Mouse (Mus musculus) limb, embryonic 15.5 days (tissue): ENCODE results near the gene Atp6v0a4. TPM values are rescaled to one million over a fixed set of nuclear protein-coding genes. Genes with fewer than 3 reads are reported as not detected.

Experiments used
- ATAC-seq: fragments of 200-750 bp; cut with Nextera tagmentation; 2 replicates; pipeline ENCODE4 v1.8.0; 2017; ENCODE audit warnings: low read depth, moderate TSS enrichment; ENCODE audit not compliant: insufficient number of reproducible peaks, low FRiP score, low TSS enrichment
- H3K27ac ChIP-seq: fragments of 300-500 bp; sonication (generic); 2 replicates; pipeline ENCODE4 v1.5.1; 2015; ENCODE audit warnings: moderate library complexity, mild to moderate bottlenecking, inconsistent platforms
- H3K27me3 ChIP-seq: fragments of 300-500 bp; sonication (generic); 2 replicates; pipeline ENCODE4 v1.6.1; 2015; ENCODE audit warnings: inconsistent platforms
- H3K36me3 ChIP-seq: fragments of 300-500 bp; sonication (generic); 2 replicates; pipeline ENCODE4 v1.6.1; 2015; ENCODE audit warnings: inconsistent platforms
- H3K4me1 ChIP-seq: fragments of 300-500 bp; sonication (generic); 2 replicates; pipeline ENCODE4 v1.6.1; 2015; ENCODE audit warnings: inconsistent platforms
- H3K4me2 ChIP-seq: fragments of 300-500 bp; sonication (generic); 2 replicates; pipeline ENCODE4 v1.6.1; 2015; ENCODE audit warnings: mild to moderate bottlenecking, inconsistent platforms
- H3K4me3 ChIP-seq: fragments of 300-500 bp; sonication (generic); 2 replicates; pipeline ENCODE4 v1.5.1; 2015; ENCODE audit warnings: mild to moderate bottlenecking, inconsistent platforms
- H3K9ac ChIP-seq: fragments of 300-500 bp; sonication (generic); 2 replicates; pipeline ENCODE4 v1.6.1; 2015; ENCODE audit warnings: inconsistent platforms
- H3K9me3 ChIP-seq: fragments of 300-500 bp; sonication (generic); 2 replicates; pipeline ENCODE4 v1.6.1; 2016; ENCODE audit warnings: inconsistent platforms
- WGBS: fragments of 180-500 bp; shearing (Covaris S2); methylation state at CpG from one replicate; pipeline ENCODE4 v1.1.7; 2015; 5-methylcytosine and 5-hydroxymethylcytosine counted together
- polyA plus RNA-seq: library from polyadenylated mRNA; unstranded; fragments of >200 nt; fragmentation: Nextera tagmentation; extraction: Ambion mirVana; gene quantifications from 2 replicates; pipeline ENCODE4 v1.2.1, GENCODE M21; 2015

Atp6v0a4 gene
- polyA plus RNA-seq, 1 experiment from 2014 or later: 6.0 TPM

DNA sequence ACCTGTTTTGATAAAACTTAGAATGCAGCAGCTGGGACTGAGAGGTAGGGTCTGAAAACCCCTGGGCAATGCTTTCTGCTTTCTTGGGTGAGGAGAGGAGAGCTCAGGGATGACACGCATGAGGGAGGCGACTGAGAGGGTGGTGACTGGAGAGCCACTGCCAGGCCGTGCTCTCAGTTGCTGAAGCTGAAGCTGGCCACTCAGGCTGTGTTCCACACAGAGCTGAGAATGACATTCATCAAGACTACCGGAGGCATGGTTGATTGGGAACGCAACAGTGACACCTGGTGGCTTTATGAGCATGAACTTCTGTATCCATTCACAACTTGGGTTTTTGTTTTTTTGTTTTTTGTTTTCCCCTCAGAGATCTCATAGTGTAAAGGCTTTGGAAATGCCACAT, 58.2 kb downstream of the Atp6v0a4 start:
- Histone ChIP-seq H3K27me3 (no peaks in the 10 kb centered on the region), H3K27ac (no peak overlapping the region), H3K9me3 (no peaks in the 10 kb centered on the region), H3K4me2 (no peak overlapping the region), H3K9ac (no peak overlapping the region), H3K36me3 (no peaks in the 10 kb centered on the region), H3K4me1 (peaks cover 10% of the 10 kb centered on the region), H3K4me3 (no peak overlapping the region)
- peak; percentile 48; the same call in 1 of the 2 replicates for ATAC-seq
- WGBS: 3% methylated on average over 5 of the region's 5 CpGs

DNA sequence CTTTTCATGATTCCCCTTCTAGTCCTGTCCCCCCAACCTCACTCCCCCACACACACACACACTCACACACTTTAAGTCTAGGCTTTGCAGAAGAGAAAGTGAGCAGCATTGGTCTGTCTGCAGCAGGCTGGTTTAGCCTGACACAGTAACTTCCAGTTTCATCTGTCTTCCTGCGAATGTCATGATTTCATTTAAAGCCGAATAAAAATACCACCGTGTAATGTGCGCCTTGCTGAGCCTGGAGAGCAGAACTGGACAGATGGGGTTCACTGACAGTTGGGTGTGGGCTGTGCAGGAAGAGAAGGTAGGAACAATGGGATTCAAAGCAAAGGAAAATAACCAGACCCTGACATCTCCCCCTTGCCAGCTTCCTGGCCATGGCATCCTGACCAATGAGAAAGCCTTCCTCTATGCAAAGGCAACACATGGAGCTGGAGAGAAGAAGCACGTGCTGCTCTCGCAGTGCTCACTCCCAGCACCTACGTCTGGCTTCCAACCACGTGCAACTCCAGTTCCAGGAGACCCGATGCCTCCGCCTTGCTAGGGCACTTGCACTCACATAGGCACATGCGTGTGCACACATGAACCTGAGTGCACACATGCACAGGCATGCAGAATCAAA, 58.8 kb downstream of the Atp6v0a4 start:
- Histone ChIP-seq H3K36me3 (no peaks in the 10 kb centered on the region), H3K4me3 (no peak overlapping the region), H3K9ac (no peak overlapping the region), H3K4me1 (peaks cover 10% of the 10 kb centered on the region), H3K27me3 (no peaks in the 10 kb centered on the region), H3K27ac (no peak overlapping the region), H3K9me3 (no peaks in the 10 kb centered on the region), H3K4me2 (no peak overlapping the region)
- ATAC-seq: no peak
- WGBS: 65% methylated on average over 11 of the region's 11 CpGs

DNA sequence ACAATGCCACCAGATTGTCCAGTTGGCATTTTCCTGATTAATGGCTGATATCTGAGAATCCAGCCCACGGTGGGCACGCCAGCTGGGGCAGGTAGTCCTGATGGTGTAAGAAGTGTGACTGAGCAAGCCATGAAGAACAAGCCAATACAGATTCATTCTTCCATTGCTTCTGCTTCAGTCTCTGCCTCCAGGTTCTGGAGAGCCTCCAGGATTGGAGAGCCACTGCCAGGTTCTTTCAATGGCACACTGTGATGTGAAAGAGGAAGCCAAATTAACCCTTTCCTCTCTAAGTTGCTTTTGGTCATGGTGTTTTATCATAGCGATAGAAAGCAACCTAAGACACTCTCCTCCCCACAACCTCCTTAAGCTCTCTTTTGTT, 59.3 kb downstream of the Atp6v0a4 start:
- H3K27ac ChIP-seq: no peak overlapping the region
- H3K4me3 ChIP-seq: no peak overlapping the region
- H3K36me3 ChIP-seq: no peaks in the 10 kb centered on the region
- H3K9ac ChIP-seq: no peak overlapping the region
- WGBS: 65% methylated on average over 3 of the region's 3 CpGs
- ATAC-seq: no peak
- no peaks in the 10 kb centered on the region for H3K9me3 ChIP-seq
- H3K27me3 ChIP-seq: no peaks in the 10 kb centered on the region
- no peak overlapping the region for H3K4me2 ChIP-seq
- H3K4me1 ChIP-seq: peaks cover 10% of the 10 kb centered on the region

DNA sequence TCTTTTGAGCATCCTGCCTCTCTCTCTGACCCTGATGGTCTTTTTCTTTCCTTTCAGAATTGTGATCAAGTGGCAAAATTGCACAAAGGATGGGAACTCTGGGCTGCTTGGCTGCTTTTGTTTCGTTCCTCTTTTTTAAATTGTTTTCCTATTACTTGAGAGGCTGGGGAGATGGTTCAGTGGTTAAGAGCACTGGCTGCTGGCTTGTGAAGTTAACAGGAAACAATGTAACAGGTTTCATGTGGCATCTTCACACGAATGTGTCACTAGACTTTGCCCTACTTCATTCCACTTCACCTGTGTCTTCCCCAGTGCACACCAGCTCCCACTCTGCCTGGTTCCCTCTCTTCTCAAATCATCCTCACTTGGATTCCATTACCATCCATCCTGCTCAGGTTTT, 59.8 kb downstream of the Atp6v0a4 start:
- Histone ChIP-seq H3K4me3 (no peak overlapping the region), H3K9ac (no peak overlapping the region), H3K27me3 (no peaks in the 10 kb centered on the region), H3K4me2 (no peak overlapping the region), H3K27ac (no peak overlapping the region), H3K9me3 (no peaks in the 10 kb centered on the region), H3K36me3 (no peaks in the 10 kb centered on the region), H3K4me1 (peaks cover 10% of the 10 kb centered on the region)
- 75% methylated on average over 2 of the region's 2 CpGs for WGBS
- no peak for ATAC-seq

DNA sequence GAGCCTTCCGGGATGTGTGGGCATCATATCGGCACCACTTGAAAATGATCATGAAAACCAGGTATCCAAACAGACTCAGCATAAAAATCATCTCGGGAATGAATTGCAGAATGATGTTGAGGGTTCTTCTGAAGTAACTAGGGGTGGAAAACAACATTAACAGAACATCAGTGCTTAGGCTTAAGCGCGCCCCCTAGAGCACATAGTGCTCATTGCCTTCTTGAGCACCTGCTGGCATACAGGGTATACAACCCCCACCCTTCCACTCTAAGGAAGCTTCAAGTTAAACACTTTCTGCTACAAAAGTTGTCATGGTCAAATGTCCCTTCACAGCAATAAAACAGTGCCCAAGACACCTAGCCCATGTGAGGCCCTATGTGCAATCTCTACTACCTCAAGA, 65.6 kb downstream of the Atp6v0a4 start:
- Histone ChIP-seq H3K4me3 (no peak overlapping the region), H3K36me3 (no peaks in the 10 kb centered on the region), H3K9me3 (no peaks in the 10 kb centered on the region), H3K27ac (no peak overlapping the region), H3K27me3 (no peaks in the 10 kb centered on the region), H3K4me1 (peaks cover 11% of the 10 kb centered on the region), H3K9ac (no peak overlapping the region), H3K4me2 (no peak overlapping the region)
- 57% methylated on average over 5 of the region's 5 CpGs for WGBS
- no peak for ATAC-seq

DNA sequence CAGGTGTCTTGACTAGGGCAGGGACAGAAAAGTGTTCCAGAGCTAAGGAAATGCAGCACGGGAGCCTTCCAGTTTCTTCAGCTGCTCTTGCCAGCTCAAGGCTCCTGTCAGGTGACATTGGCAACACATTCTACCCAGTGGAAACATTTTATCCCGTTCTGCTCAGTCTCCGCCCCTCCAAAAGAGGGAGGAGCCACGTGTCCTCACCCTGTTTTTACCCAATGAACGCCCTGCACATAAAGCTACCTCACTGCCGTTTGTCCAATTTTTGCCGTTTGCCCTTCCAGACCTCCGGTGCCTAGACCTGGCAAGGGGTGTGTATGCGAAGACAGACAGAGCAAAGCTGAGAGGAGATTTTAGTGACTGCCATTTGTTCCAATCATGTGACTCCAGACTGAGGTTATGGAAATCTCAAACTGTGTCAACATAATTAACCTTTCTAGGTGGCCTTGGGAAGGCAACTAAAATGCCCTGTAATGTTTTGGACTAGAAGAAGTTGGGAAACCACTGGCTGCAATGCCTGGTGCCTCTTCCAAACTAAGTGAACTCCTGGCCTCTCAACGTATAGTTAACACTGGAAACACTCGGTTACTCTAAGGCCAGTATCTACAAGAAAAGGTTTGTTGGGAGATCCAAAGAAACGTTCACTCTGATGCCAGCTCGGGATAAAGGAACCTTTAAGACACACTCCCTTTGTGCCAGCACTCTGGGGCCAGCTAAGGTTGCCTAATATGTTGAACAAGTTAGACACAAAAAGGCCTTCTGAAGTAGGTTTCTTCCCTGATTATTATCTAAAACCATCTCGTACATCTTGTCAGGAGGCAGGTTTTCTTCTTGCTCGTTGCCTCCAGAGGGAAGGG, 68.7 kb downstream of the Atp6v0a4 start:
- Histone ChIP-seq H3K4me2 (no peak overlapping the region; the same call in 1 of the 2 replicates), H3K27me3 (no peaks in the 10 kb centered on the region), H3K4me1 (peaks cover 11% of the 10 kb centered on the region), H3K4me3 (no peak overlapping the region), H3K27ac (peak overlapping the region; percentile 61), H3K9ac (no peak overlapping the region), H3K9me3 (no peaks in the 10 kb centered on the region), H3K36me3 (no peaks in the 10 kb centered on the region)
- ATAC-seq: no peak; the same call in 1 of the 2 replicates
- 68% methylated on average over 15 of the region's 15 CpGs for WGBS

DNA sequence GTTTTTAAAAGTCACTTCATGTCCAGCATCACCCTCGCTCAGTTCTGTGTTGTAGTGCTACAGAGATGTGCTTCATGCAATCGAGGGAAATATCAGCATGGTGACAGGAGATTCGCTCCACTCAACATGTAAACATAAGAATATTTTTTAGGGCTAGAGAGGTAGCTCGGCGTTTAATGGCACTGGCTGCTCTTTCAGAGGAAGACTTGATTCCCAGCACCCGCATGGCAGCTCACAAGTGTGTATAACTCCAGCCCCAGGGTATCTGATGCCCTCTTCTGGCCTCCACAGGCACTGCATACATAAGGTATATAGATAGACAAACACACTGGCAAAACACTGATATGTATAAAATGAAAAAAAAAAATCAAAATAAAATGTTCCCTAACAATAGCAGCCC, 74.8 kb downstream of the Atp6v0a4 start:
- 96% methylated on average over 6 of the region's 6 CpGs for WGBS
- no peak for ATAC-seq
- no peaks in the 10 kb centered on the region for H3K27me3 ChIP-seq
- no peak overlapping the region for H3K4me2 ChIP-seq
- H3K36me3 ChIP-seq: no peaks in the 10 kb centered on the region
- no peaks in the 10 kb centered on the region for H3K9me3 ChIP-seq
- no peak overlapping the region for H3K4me3 ChIP-seq
- H3K4me1 ChIP-seq: peaks cover 18% of the 10 kb centered on the region
- no peak overlapping the region for H3K9ac ChIP-seq
- H3K27ac ChIP-seq: no peak overlapping the region

DNA sequence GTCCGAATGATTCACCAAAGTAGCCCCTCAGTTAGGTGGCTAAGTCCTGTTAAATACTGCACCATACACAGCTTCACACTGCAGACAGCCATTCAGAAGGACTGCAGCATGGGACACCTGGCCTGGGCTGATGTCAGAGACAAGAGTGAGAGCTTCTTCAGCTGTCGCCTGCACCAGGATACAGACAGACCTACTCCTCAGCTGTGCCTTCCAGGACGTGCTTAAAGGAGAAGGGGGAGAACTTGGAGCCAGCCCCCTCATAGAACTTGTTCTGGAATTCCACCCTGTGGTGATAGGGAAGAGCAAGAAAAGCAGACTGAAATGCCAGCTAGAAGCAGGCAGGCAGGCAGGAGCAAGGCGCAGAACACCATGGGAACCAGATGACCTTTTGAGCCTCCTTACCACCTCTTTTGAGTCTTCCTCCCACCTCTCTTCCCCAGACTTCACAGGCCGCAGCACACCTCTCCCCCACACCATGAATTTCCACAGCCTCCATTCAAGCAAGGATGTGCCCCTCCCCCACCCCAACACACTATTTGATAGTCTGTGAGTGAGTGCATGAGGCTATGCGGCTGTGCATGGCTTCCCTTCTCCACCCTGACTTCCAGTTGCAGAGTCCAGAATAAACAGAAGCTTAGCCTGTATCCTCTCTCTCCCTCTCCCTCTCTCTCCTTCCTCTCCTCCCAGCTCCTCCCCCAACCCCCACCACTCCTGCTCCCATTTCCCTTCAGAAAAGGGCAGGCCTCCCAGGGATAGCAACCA, 75.4 kb downstream of the Atp6v0a4 start:
- ATAC-seq: no peak
- Histone ChIP-seq H3K27ac (peak overlapping the region; percentile 23), H3K9me3 (no peaks in the 10 kb centered on the region), H3K4me2 (no peak overlapping the region), H3K9ac (no peak overlapping the region), H3K36me3 (no peaks in the 10 kb centered on the region), H3K4me3 (no peak overlapping the region), H3K4me1 (peaks cover 18% of the 10 kb centered on the region), H3K27me3 (no peaks in the 10 kb centered on the region)
- WGBS: 60% methylated on average over 6 of the region's 6 CpGs

DNA sequence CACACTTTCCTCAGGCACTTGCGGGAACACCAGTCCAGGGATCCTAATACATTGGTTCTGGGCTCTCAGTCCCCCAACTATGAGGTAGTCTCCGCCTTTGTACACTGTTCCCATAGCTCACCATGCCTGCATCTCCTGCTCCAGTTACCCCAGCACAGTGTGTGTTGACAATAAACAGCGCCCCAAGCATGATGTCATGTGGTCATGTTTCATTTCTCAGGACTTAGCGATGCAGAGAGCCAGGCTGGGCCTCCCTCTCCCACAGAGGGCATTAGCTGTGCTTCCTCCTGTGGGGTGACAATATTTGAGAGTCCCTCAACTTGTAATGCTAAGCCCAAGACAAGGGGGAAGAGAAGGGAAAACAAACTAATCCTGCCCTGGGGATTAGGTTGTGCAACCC, 76.4 kb downstream of the Atp6v0a4 start:
- no peaks in the 10 kb centered on the region for H3K9me3 ChIP-seq
- H3K4me1 ChIP-seq: peaks cover 18% of the 10 kb centered on the region
- H3K4me3 ChIP-seq: no peak overlapping the region
- H3K36me3 ChIP-seq: no peaks in the 10 kb centered on the region
- peak; percentile 49; the same call in 1 of the 2 replicates for ATAC-seq
- H3K27ac ChIP-seq: peak overlapping the region; percentile 5; the same call in 1 of the 2 replicates
- H3K27me3 ChIP-seq: no peaks in the 10 kb centered on the region
- H3K9ac ChIP-seq: no peak overlapping the region
- H3K4me2 ChIP-seq: no peak overlapping the region
- WGBS: 59% methylated on average over 4 of the region's 4 CpGs

DNA sequence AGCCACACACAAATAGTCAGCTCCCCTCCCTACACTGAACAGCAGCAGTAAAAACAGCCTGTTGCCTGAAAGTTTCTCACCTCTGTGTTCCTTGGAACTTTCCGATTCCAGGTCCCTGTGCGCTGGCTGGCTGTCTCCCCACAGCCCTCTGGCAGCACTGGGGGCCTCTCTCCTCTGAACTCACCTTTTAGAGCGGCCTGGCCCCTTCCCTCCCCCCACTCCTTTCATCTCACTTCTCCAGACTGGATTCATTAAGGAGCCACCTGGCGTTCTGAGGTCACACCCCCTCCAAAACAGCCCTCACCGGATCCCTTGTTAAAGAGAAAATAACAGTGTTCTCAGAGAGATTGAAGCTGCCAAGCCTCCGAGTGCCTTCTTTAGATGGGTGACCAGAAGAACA, 77.5 kb downstream of the Atp6v0a4 start, which contains the start of gene Svopl:
Gene Svopl (minus strand): TSS at position 159 of the 400 bp plus-strand sequence.
- Histone ChIP-seq H3K27ac (peak within 1 kb of the TSS; percentile 47), H3K4me1 (peaks cover 18% of the 10 kb centered on the region), H3K27me3 (no peaks in the 10 kb centered on the region), H3K4me2 (no peak within 1 kb of the TSS), H3K9me3 (no peaks in the 10 kb centered on the region), H3K4me3 (no peak within 1 kb of the TSS), H3K36me3 (no peaks in the 10 kb centered on the region), H3K9ac (no peak within 1 kb of the TSS)
- WGBS: 13% methylated on average over 6 of the region's 6 CpGs
- peak; percentile 60; the same call in 1 of the 2 replicates for ATAC-seq

DNA sequence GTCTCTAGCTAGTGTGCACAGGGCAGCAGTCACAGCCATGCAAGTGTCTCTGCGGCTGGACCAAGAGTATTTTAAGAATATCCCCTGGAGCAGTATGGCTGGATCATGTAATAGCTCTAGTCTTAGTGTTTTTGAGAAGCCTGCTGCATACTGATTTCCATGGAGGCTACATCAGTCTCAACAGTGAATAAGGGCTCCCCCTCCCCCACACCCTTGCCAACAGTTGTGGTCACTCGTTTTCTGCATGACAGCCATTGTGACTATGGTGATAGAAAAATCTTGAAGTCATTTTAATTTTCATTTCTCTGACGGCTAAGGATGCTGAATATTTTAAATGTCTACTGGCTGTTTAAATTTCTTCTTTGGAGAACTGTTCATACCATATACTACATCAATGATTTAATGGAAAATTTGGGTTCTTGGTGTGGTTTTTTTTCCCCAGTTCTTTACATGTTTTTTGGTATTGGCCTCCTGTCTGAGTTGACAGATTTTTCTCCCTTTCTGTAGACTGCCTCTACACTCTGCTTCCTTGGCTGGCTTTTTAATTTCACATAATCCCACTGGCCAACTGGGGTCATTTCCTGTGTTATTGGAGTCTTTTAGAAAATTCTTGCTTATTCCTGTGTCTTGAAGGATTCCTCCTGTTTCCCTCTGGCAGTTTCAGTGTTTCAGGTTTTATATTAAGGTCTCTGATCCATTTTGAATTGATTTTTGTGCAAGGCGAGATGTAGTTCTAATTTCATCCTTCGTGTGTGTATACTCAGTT, 91.4 kb downstream of the Atp6v0a4 start:
- peaks cover 15% of the 10 kb centered on the region for H3K4me1 ChIP-seq
- H3K4me2 ChIP-seq: no peak overlapping the region
- no peaks in the 10 kb centered on the region for H3K36me3 ChIP-seq
- peak overlapping the region; percentile 70; the same call in 1 of the 2 replicates for H3K27ac ChIP-seq
- WGBS: 55% methylated on average over 5 of the region's 5 CpGs
- H3K9me3 ChIP-seq: no peaks in the 10 kb centered on the region
- no peak overlapping the region for H3K9ac ChIP-seq
- no peak overlapping the region for H3K4me3 ChIP-seq
- no peak for ATAC-seq
- no peaks in the 10 kb centered on the region for H3K27me3 ChIP-seq
